Mouse (Mus musculus): ENCODE data around the gene Zfyve28. TPM values are rescaled to one million over a fixed set of nuclear protein-coding genes. Genes with fewer than 3 reads are reported as not detected.

Zfyve28 gene
- polyA plus RNA-seq, 1 experiment from 2014 or later = 0.42 TPM

GRCm38 (mm10) chr5:34325286-34325685 lies 37.0 kb upstream of the Zfyve28 start:
- H3K4me3 ChIP-seq (ENCODE audit: low read length) = no peak overlapping the region
- H3K4me2 ChIP-seq (ENCODE audit: low read depth, low read length) = no peak overlapping the region
- peaks cover 11% of the 10 kb centered on the region for H3K4me1 ChIP-seq (ENCODE audit: control insufficient read depth, insufficient read depth, low read length)
- H3K9ac ChIP-seq (ENCODE audit: low read depth, low read length) = no peak overlapping the region
- 0 out of 2 replicates have a peak, but pooled peaks cover 3% of the 10 kb centered on the region for H3K9me3 ChIP-seq (ENCODE audit: control insufficient read depth, low read length)
- H3K27me3 ChIP-seq (replicated peaks; ENCODE audit: control insufficient read depth, insufficient read depth, low read length) = no peaks in the 10 kb centered on the region; the same call in 1 of the 2 replicates
- ATAC-seq = no peak
- H3K36me3 ChIP-seq (ENCODE audit: control insufficient read depth, insufficient read depth, low read length) = no peaks in the 10 kb centered on the region
- H3K27ac ChIP-seq (ENCODE audit: low read length) = no peak overlapping the region

GRCm38 (mm10) chr5:34321236-34321635 lies 33.0 kb upstream of the Zfyve28 start:
- ATAC-seq = no peak

GRCm38 (mm10) chr5:34319491-34320034 lies 31.3 kb upstream of the Zfyve28 start:
- no peaks in the 10 kb centered on the region for H3K27me3 ChIP-seq (replicated peaks; ENCODE audit: control insufficient read depth, insufficient read depth, low read length)
- H3K4me3 ChIP-seq (ENCODE audit: low read length) = no peak overlapping the region
- no peaks in the 10 kb centered on the region for H3K36me3 ChIP-seq (ENCODE audit: control insufficient read depth, insufficient read depth, low read length)
- no peak overlapping the region for H3K27ac ChIP-seq (ENCODE audit: low read length)
- no peak overlapping the region for H3K4me2 ChIP-seq (ENCODE audit: low read depth, low read length)
- H3K4me1 ChIP-seq (ENCODE audit: control insufficient read depth, insufficient read depth, low read length) = no peaks in the 10 kb centered on the region
- no peak overlapping the region for H3K9ac ChIP-seq (ENCODE audit: low read depth, low read length)
- 63% methylated on average over 2 of the region's 2 CpGs for WGBS
- no peaks in the 10 kb centered on the region for H3K9me3 ChIP-seq (ENCODE audit: control insufficient read depth, low read length)
- no peak for ATAC-seq

More at GRCm38 (mm10) chr5:34321236-34321635, 33.0 kb upstream of the Zfyve28 start:
- Histone ChIP-seq H3K36me3 (ENCODE audit: control insufficient read depth, insufficient read depth, low read length) (no peaks in the 10 kb centered on the region), H3K9ac (ENCODE audit: low read depth, low read length) (no peak overlapping the region), H3K4me2 (ENCODE audit: low read depth, low read length) (no peak overlapping the region), H3K4me3 (ENCODE audit: low read length) (no peak overlapping the region), H3K4me1 (ENCODE audit: control insufficient read depth, insufficient read depth, low read length) (peaks cover 3% of the 10 kb centered on the region; the same call in 1 of the 2 replicates), H3K9me3 (ENCODE audit: control insufficient read depth, low read length) (no peaks in the 10 kb centered on the region), H3K27me3 (replicated peaks; ENCODE audit: control insufficient read depth, insufficient read depth, low read length) (no peaks in the 10 kb centered on the region), H3K27ac (ENCODE audit: low read length) (no peak overlapping the region)
- 90% methylated on average over 4 of the region's 4 CpGs for WGBS

- Histone ChIP-seq H3K4me2 (ENCODE audit: low read depth, low read length) (no peak overlapping the region), H3K9me3 (ENCODE audit: control insufficient read depth, low read length) (no peaks in the 10 kb centered on the region), H3K27ac (ENCODE audit: low read length) (no peak overlapping the region), H3K9ac (ENCODE audit: low read depth, low read length) (no peak overlapping the region), H3K27me3 (replicated peaks; ENCODE audit: control insufficient read depth, insufficient read depth, low read length) (no peaks in the 10 kb centered on the region), H3K4me3 (ENCODE audit: low read length) (no peak overlapping the region), H3K36me3 (ENCODE audit: control insufficient read depth, insufficient read depth, low read length) (no peaks in the 10 kb centered on the region), H3K4me1 (ENCODE audit: control insufficient read depth, insufficient read depth, low read length) (no peaks in the 10 kb centered on the region)
- no peak for ATAC-seq
- 75% methylated on average over 3 of the region's 3 CpGs for WGBS
These were observed 20.8 kb upstream of the Zfyve28 start for GRCm38 (mm10) chr5:34309016-34309415.

GRCm38 (mm10) chr5:34302377-34302776 lies 14.1 kb upstream of the Zfyve28 start:
- no peak overlapping the region for H3K9ac ChIP-seq (ENCODE audit: low read depth, low read length)
- H3K9me3 ChIP-seq (ENCODE audit: control insufficient read depth, low read length) = no peaks in the 10 kb centered on the region
- WGBS = 65% methylated on average over 7 of the region's 7 CpGs
- H3K36me3 ChIP-seq (ENCODE audit: control insufficient read depth, insufficient read depth, low read length) = no peaks in the 10 kb centered on the region
- H3K27ac ChIP-seq (ENCODE audit: low read length) = no peak overlapping the region
- no peak overlapping the region for H3K4me2 ChIP-seq (ENCODE audit: low read depth, low read length)
- H3K27me3 ChIP-seq (replicated peaks; ENCODE audit: control insufficient read depth, insufficient read depth, low read length) = no peaks in the 10 kb centered on the region
- no peaks in the 10 kb centered on the region for H3K4me1 ChIP-seq (ENCODE audit: control insufficient read depth, insufficient read depth, low read length)
- H3K4me3 ChIP-seq (ENCODE audit: low read length) = no peak overlapping the region
- ATAC-seq = no peak

GRCm38 (mm10) chr5:34298937-34299535 lies 10.8 kb upstream of the Zfyve28 start:
- 81% methylated on average over 10 of the region's 10 CpGs for WGBS
- no peak overlapping the region for H3K27ac ChIP-seq (ENCODE audit: low read length)

GRCm38 (mm10) chr5:34298061-34298460 lies 9.8 kb upstream of the Zfyve28 start:
- no peak overlapping the region for H3K27ac ChIP-seq (ENCODE audit: low read length)
- no peaks in the 10 kb centered on the region for H3K9me3 ChIP-seq (ENCODE audit: control insufficient read depth, low read length)
- no peaks in the 10 kb centered on the region for H3K36me3 ChIP-seq (ENCODE audit: control insufficient read depth, insufficient read depth, low read length)
- no peak overlapping the region for H3K4me2 ChIP-seq (ENCODE audit: low read depth, low read length)
- no peak overlapping the region for H3K4me3 ChIP-seq (ENCODE audit: low read length)
- H3K27me3 ChIP-seq (replicated peaks; ENCODE audit: control insufficient read depth, insufficient read depth, low read length) = no peaks in the 10 kb centered on the region
- H3K9ac ChIP-seq (ENCODE audit: low read depth, low read length) = no peak overlapping the region
- H3K4me1 ChIP-seq (ENCODE audit: control insufficient read depth, insufficient read depth, low read length) = peaks cover 5% of the 10 kb centered on the region; the same call in 1 of the 2 replicates
- no peak for ATAC-seq
- 51% methylated on average over 4 of the region's 4 CpGs for WGBS

More at GRCm38 (mm10) chr5:34298937-34299535, 10.8 kb upstream of the Zfyve28 start:
- no peaks in the 10 kb centered on the region for H3K9me3 ChIP-seq (ENCODE audit: control insufficient read depth, low read length)
- H3K4me3 ChIP-seq (ENCODE audit: low read length) = no peak overlapping the region
- ATAC-seq = no peak
- H3K36me3 ChIP-seq (ENCODE audit: control insufficient read depth, insufficient read depth, low read length) = no peaks in the 10 kb centered on the region
- peaks cover 5% of the 10 kb centered on the region; the same call in 1 of the 2 replicates for H3K4me1 ChIP-seq (ENCODE audit: control insufficient read depth, insufficient read depth, low read length)
- no peak overlapping the region for H3K4me2 ChIP-seq (ENCODE audit: low read depth, low read length)
- H3K9ac ChIP-seq (ENCODE audit: low read depth, low read length) = no peak overlapping the region
- no peaks in the 10 kb centered on the region for H3K27me3 ChIP-seq (replicated peaks; ENCODE audit: control insufficient read depth, insufficient read depth, low read length)

GRCm38 (mm10) chr5:34295141-34295540 lies 6.9 kb upstream of the Zfyve28 start:
- Histone ChIP-seq H3K4me1 (ENCODE audit: control insufficient read depth, insufficient read depth, low read length) (peaks cover 5% of the 10 kb centered on the region; the same call in 1 of the 2 replicates), H3K4me2 (ENCODE audit: low read depth, low read length) (no peak overlapping the region), H3K36me3 (ENCODE audit: control insufficient read depth, insufficient read depth, low read length) (no peaks in the 10 kb centered on the region), H3K9me3 (ENCODE audit: control insufficient read depth, low read length) (no peaks in the 10 kb centered on the region), H3K4me3 (ENCODE audit: low read length) (no peak overlapping the region), H3K27ac (ENCODE audit: low read length) (no peak overlapping the region), H3K9ac (ENCODE audit: low read depth, low read length) (no peak overlapping the region), H3K27me3 (replicated peaks; ENCODE audit: control insufficient read depth, insufficient read depth, low read length) (no peaks in the 10 kb centered on the region)
- 88% methylated on average over 2 of the region's 2 CpGs for whole genome bisulfite sequencing
- ATAC-seq = peak; percentile 54; the same call in 1 of the 2 replicates

GRCm38 (mm10) chr5:34294696-34295095 lies 6.4 kb upstream of the Zfyve28 start:
- Histone ChIP-seq H3K4me3 (ENCODE audit: low read length) (no peak overlapping the region), H3K4me2 (ENCODE audit: low read depth, low read length) (no peak overlapping the region), H3K4me1 (ENCODE audit: control insufficient read depth, insufficient read depth, low read length) (peaks cover 5% of the 10 kb centered on the region; the same call in 1 of the 2 replicates), H3K27ac (ENCODE audit: low read length) (no peak overlapping the region), H3K36me3 (ENCODE audit: control insufficient read depth, insufficient read depth, low read length) (no peaks in the 10 kb centered on the region), H3K9ac (ENCODE audit: low read depth, low read length) (no peak overlapping the region), H3K9me3 (ENCODE audit: control insufficient read depth, low read length) (no peaks in the 10 kb centered on the region), H3K27me3 (replicated peaks; ENCODE audit: control insufficient read depth, insufficient read depth, low read length) (peaks cover 1% of the 10 kb centered on the region; the same call in 1 of the 2 replicates)
- WGBS = 29% methylated on average over 2 of the region's 2 CpGs
- ATAC-seq = peak; percentile 82

Measured in intestine, embryonic 16.5 days (tissue).